Mouse (Mus musculus) brown adipose tissue, adult 24 weeks (tissue): ENCODE results near the gene Rrn3. TPM values are rescaled to one million over a fixed set of nuclear protein-coding genes. Genes with fewer than 3 reads are reported as not detected.
A peak's percentile ranks its signal among the peaks of the same experiment; 100 is the strongest.
"Not testable (repeated sequence)": the region's sequence is repeated elsewhere in the genome, so short reads cannot be mapped to it uniquely, and the experiment has no call there.

Experiments used
- H3K27ac ChIP-seq: fragments of 200-500 bp; replicated peaks from 2 replicates; pipeline ENCODE4 v1.5.1; 2012; ENCODE audit warnings: low read depth, mild to moderate bottlenecking, low read length
- H3K4me1 ChIP-seq: fragments of 200-500 bp; 2 replicates; pipeline ENCODE4 v1.6.1; 2012; ENCODE audit warnings: low read length, mixed read lengths; ENCODE audit not compliant: control insufficient read depth, insufficient read depth, insufficient read length
- H3K4me3 ChIP-seq: fragments of 200-500 bp; 2 replicates; pipeline ENCODE4 v1.5.1; 2012; ENCODE audit warnings: low read depth, mild to moderate bottlenecking, low read length, moderate library complexity; ENCODE audit not compliant: insufficient read depth
- polyA plus RNA-seq: library from polyadenylated mRNA; stranded (reverse); fragments of >200 nt; gene quantifications from 2 replicates; pipeline ENCODE4 v1.2.4, GENCODE M21; 2012; ENCODE audit not compliant: missing spikeins, insufficient read depth, insufficient read length

Gene Rrn3
- 18.9 and 21.4 TPM in 2 replicates for polyA plus RNA-seq

DNA sequence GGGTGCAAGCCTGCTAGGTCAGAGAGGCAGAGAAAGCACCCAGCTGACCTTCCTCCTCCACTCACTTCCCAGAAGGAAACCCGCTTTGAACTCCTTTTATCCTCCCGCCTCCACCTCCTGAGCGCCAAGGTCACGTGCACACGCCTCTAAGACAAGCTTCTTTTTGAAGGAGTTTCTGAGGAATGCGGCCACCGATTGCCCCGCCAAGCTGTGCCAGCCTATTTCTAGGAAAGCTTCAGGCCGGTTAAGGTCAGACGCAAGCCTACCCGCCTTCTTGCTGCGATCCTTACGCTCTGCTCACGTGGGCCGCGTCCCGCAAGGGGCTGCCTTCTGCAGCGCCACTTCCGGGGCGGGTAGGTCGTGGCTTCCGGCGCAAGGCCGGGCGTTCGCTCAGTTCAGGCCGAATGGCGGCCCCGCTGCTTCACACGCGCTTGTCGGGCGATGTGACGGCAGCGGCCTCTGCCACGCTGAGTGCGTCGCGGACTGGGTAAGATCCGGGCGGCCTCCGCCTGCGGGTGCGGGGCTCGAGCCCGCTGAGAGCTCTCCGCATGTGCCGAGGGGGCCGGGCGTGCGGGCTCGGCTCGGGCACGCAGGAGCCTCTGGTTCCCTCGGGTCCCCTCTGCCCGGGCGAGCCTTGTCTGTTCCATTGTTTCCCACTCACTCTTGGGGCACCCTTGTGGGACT lies at the start of gene Rrn3:
Rrn3 (plus strand) TSS at position 356 of the 684 bp plus-strand sequence.
- H3K4me1 ChIP-seq, result peaks cover 5% of the 10 kb centered on the region; the same call in 1 of the 2 replicates
- peak within 1 kb of the TSS; percentile 84 for H3K4me3 ChIP-seq
- peak within 1 kb of the TSS; percentile 91 for H3K27ac ChIP-seq

DNA sequence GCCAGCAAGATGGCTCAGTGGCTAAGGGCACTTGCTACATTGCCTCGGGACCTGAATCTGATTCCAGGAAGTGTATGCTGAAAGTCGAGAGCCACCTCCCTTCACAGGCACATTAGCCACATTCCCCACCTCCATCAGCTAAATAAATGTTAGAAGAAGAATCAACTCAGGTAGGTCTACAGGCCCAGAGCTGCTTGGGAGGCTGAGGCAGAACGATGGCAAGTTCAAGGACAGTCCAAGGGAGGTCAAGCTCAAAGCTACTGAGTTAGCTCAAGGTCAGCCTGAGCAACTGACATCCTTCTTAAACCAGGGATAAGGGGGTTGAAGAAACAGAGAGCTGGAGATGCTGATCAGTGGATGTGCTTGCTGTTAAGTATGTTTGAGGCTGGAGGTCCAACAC lies 47.7 kb upstream of the Rrn3 start:
- H3K4me1 ChIP-seq, result no peaks in the 10 kb centered on the region; the same call in 1 of the 2 replicates
- no peak overlapping the region for H3K4me3 ChIP-seq
- H3K27ac ChIP-seq, result no peak overlapping the region

DNA sequence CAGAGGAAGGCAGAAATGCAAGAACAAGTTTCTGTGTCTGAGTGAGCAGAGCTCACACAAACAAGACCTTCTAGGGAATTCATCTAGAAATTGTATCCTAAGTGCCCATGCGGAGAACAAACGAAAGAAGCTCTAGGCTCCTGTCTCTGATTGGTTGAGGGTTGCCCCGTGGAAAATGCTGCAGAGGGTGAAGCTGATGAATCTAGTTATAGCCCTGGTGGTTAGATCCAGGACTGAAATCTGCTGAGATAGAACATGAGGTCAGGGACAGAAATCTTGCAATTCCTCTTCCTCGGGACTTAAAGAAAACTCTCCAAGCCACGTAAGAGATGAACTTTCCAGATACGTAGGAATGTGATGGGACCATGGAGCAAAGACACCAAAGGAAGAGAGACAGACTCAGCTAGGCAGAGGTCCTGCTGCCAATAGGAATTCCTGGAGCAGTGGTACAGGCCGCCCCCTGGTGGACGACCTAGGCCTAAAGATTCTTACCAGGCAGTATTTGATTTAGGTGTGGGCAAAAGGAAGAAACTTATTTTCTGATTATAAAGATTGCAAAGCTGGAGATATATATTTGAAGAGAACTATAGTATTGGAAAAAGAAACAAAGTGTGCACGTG lies 46.9 kb upstream of the Rrn3 start:
- Histone ChIP-seq H3K4me1 (no peaks in the 10 kb centered on the region; the same call in 1 of the 2 replicates), H3K27ac (no peak overlapping the region), H3K4me3 (no peak overlapping the region)

DNA sequence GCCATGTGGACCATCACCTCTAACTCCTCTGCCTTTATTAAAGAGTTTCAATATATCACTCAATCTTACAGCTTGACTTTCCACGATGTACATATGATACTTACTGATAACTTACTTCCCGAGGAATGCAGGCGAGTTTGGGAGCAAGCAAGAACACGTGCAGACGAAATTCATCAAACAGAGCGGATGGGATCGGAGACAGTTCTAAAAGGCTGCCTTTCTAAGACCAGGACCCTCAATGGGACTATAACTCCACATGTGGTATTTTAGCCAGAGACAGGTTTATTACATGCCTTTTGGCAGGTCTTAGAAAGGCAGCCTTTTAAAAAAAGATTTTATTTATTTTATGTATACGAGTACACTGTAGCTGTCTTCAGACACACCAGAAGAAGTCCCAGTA lies 44.5 kb upstream of the Rrn3 start:
- Histone ChIP-seq H3K27ac (no peak overlapping the region), H3K4me3 (no peak overlapping the region), H3K4me1 (no peaks in the 10 kb centered on the region; the same call in 1 of the 2 replicates)

DNA sequence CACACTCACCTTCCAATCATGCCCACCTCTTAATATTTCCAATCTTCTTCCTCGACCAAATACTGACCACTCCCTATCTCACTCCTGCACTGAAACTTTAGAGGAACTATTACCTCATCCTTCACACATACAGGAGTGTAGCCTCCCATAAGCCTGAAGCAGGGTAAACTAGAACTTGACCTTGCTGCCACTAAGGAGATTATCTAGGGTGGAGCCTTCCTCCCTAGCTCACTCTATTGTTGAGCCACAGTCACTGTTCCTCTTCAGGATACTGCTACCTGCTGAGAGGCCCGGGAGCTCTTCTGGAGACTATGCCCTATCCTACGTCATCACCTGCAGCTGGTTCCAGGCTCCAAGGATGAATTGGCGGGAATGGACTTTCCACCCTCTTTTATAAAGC lies 41.5 kb upstream of the Rrn3 start:
- H3K4me3 ChIP-seq, H3K4me1 ChIP-seq, H3K27ac ChIP-seq: not testable (repeated sequence)

DNA sequence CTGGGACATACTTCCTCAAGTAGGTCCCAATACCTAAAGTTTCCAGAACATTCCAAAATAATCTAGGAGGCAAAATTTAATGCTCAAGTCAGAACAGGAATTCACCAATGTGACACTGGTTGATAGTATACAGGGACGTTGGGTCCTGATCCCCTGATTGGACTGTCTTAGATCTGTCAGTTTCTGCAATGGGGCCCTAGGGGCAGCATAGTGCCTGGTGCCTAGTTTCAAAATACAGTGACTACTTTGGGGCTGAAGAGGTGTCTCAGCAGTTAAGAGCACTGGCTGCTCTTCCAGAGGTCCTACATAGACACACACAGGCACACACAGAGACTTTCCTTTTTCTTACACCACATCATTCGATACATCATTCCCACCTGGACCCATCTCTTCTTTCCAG lies 39.7 kb upstream of the Rrn3 start:
- Histone ChIP-seq H3K27ac (no peak overlapping the region), H3K4me3 (no peak overlapping the region), H3K4me1 (no peaks in the 10 kb centered on the region)

DNA sequence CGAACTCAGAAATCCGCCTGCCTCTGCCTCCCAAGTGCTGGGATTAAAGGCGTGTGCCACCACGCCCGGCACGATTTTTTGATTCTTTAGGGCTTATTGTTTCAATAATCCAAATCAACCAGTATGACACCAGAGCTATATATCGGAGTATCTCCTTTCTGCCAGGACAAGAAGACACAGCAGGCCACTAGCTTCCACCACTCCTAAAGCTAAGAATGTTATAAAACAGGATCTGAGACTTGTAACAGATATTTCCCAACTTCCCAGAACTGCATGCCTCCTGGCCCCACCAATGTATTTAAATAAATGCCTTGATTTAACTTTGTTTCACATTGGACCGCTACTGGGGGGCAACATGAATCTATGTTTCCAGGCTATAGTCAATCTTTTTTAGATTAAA lies 32.8 kb upstream of the Rrn3 start:
- no peak overlapping the region for H3K4me3 ChIP-seq
- no peak overlapping the region for H3K27ac ChIP-seq
- H3K4me1 ChIP-seq, result no peaks in the 10 kb centered on the region

DNA sequence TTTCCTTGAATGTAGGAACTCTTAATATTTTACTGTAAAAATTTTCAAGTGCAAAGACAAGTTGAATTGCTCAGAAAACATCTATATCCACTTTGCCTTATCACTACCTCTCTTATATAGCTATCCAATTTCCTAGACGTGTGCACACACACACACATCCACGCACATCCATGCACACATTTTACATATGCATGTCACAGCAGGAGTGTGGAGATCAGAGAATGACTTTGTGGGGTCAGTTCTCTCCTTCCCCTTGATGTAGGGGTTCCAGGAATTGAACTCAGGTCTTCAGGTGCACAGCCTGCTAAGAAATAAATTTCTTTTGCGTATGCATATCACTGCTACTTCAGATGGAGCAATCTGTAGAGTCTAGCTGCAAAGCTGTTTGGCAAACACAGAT lies 32.4 kb upstream of the Rrn3 start:
- H3K4me3 ChIP-seq, result no peak overlapping the region
- H3K4me1 ChIP-seq, result no peaks in the 10 kb centered on the region
- H3K27ac ChIP-seq, result no peak overlapping the region

DNA sequence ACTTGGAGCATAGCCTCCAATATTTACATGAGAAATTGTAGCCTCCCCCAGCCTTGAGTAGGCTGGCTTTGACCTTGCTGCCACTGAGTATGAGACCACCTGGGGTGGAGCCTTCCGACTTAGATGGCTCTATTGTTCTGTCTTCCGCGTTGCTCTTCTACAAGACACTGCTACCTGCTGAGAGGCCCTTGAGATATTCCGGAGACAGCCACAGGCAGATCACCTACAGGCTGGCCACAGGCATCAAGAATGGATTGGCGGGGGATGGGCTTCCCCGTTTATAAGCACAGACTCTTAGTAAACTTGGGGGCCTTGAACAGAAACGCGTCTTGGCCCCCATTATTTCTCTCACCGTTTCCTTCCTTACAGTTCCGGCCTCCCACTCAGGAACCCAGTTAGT lies 31.7 kb upstream of the Rrn3 start:
- not testable (repeated sequence) for H3K4me3 ChIP-seq, H3K4me1 ChIP-seq, H3K27ac ChIP-seq

DNA sequence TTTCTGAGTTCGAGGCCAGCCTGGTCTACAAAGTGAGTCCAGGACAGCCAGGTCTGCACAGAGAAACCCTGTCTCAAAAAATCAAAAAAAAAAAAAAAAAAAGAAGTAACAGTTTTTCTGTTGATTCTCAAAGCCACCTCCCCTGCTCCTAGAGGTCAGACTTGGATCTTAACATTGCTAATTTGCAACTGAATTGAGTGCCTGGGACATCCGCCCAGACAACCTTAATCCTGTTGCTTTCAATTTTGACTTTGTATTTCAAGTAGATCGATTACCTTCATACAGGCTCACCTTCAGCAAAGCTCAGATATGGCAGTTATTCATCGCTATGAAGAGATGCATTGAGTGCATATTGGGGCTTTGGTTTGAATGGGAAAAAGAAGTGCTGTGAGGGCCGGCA lies 31.2 kb upstream of the Rrn3 start:
- no peak overlapping the region for H3K27ac ChIP-seq
- no peak overlapping the region for H3K4me3 ChIP-seq
- H3K4me1 ChIP-seq, result no peaks in the 10 kb centered on the region

DNA sequence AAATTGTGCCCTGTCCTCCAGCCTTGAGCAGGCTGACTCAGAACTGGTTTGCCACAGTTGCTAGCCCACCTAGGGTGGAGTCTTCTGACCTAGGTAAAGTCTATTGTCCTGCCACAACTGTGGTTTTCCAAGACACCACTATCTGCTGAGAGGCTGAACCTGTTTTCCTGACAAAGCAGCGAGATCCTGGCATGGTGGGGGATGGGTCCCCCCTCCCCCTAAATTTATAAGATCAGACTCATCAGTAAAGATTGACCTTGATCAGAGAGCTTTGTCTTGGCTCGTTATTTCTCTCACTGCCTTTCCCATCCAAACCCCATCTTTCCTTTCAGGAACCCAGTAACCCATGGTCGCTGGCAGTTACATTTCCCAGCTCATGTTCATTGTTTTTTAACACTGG lies 30.5 kb upstream of the Rrn3 start:
- H3K27ac ChIP-seq, result no peak overlapping the region
- no peak overlapping the region for H3K4me3 ChIP-seq
- H3K4me1 ChIP-seq, result no peaks in the 10 kb centered on the region

DNA sequence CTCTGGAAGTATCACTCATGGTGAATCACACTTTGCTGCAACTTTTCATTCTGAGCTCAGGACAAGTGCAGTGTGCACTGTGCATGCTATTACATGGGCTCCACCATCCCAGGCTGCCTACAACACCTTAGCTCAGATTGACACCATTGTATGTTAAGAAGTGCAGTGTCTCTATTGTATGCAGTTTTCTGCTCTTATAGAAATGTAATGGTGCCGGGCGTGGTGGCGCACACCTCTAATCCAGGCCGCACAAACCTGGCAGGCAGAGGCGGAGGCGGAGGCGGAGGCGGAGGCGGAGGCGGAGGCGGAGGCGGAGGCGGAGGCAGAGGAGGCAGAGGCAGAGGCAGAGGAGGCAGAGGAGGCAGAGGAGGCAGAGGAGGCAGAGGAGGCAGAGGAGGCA lies 29.9 kb upstream of the Rrn3 start:
- Histone ChIP-seq H3K4me3 (no peak overlapping the region), H3K27ac (no peak overlapping the region), H3K4me1 (no peaks in the 10 kb centered on the region)

DNA sequence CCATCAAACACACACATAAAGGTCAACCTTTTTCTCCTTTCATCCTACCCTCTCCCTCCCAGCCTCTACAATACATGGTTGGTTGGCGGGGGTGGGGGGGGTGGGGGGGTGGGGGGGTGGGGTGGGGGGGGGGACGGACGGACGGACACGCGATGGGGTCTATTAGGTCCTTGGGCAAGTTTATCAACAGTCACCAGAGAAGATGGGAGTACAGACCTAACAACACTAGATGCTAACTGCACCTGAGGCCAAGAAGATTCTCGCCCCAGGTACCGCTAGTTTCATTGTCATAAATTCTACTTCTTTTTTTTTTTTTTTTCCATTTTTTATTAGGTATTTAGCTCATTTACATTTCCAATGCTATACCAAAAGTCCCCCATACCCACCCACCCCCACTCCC lies 26.5 kb upstream of the Rrn3 start:
- Histone ChIP-seq H3K4me1 (no peaks in the 10 kb centered on the region), H3K4me3 (peak overlapping the region; percentile 42), H3K27ac (no peak overlapping the region)

DNA sequence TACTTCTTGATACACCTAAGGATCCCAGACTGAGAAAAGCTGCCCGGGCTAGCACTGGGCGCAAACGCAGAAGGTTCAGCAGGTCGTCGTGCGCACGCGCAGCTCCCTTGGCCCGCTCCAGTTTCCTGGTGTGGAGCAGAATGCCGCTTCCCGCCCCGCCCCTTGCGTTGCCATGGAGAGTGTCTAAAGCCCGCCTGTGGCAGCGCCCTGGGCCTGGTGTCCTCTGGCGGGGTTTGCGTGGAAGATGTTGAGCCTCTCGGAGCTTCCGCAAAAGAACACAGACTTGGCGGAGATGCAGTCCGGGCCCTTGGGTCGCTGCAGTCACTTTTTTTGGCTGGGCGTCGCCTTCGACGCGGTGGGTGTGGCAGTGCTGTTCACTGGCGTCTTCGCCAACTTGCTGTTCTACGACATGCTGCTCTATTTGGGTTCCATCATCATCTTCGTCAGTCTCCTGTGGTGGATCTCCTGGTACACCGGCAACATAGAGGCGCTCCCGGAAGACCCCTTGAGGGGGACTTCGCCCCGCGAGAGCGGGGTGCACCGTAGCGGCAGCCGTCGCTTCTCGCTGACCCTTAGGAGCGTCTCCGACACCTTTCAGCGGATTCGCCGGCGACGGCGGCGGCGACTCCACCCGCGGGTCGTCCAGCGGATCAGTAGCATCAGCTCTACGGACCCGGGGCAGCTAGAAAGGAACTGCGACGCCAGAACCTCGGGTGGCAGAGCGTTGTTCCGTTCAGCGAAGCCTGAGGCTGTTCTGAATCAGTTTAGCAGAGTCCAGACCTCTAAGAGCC lies 25.9 kb upstream of the Rrn3 start:
- Histone ChIP-seq H3K4me1 (no peaks in the 10 kb centered on the region), H3K4me3 (peak overlapping the region; percentile 92), H3K27ac (no peak overlapping the region)

DNA sequence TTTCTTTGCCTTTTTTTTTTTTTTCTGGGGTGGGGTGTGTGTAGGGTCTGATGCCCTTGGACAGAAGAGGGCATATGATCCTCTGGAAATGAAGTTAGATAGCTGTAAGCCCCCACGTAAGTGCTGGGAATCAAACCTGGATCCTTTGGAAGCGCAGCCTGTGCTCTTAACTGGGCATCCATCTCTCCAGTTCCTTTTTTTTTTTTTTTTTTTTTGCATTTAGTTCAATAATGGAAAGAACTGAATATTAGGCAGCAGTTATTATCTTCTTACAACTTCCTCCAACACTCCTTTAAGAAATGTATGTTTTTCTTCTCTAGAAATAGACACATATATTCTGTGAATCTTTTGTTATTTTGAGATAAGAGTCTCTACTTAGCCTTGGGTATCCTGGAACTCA lies 22.7 kb upstream of the Rrn3 start:
- H3K4me3 ChIP-seq, result no peak overlapping the region
- no peak overlapping the region for H3K27ac ChIP-seq
- H3K4me1 ChIP-seq, result no peaks in the 10 kb centered on the region
